Mouse (Mus musculus) heart, embryonic 13.5 days (tissue): Measurements from ENCODE around the gene Gm20908. TPM values are rescaled to one million over a fixed set of nuclear protein-coding genes. Genes with fewer than 3 reads are reported as not detected.
"Not testable (repeated sequence)": the region's sequence is repeated elsewhere in the genome, so short reads cannot be mapped to it uniquely, and the experiment has no call there.

ENCODE experiments used
- ATAC-seq: fragments of 200-750 bp; cut with Nextera tagmentation; 2 replicates; pipeline ENCODE4 v1.8.0; 2017; ENCODE audit warnings: moderate TSS enrichment; ENCODE audit not compliant: insufficient number of reproducible peaks, low FRiP score, low TSS enrichment; ENCODE audit errors: extremely low read depth
- H3K27ac ChIP-seq: fragments of 300-500 bp; sonication (generic); replicated peaks from 2 replicates; pipeline ENCODE4 v1.5.1; 2015; ENCODE audit warnings: moderate library complexity, mild to moderate bottlenecking, inconsistent platforms
- H3K27me3 ChIP-seq: fragments of 300-500 bp; sonication (generic); replicated peaks from 2 replicates; pipeline ENCODE4 v1.6.1; 2015; ENCODE audit warnings: mild to moderate bottlenecking, inconsistent platforms
- H3K36me3 ChIP-seq: fragments of 300-500 bp; sonication (generic); 2 replicates; pipeline ENCODE4 v1.6.1; 2015; ENCODE audit warnings: mild to moderate bottlenecking, inconsistent platforms
- H3K4me1 ChIP-seq: fragments of 300-500 bp; sonication (generic); 2 replicates; pipeline ENCODE4 v1.6.1; 2015; ENCODE audit warnings: inconsistent platforms
- H3K4me2 ChIP-seq: fragments of 300-500 bp; sonication (generic); 2 replicates; pipeline ENCODE4 v1.6.1; 2015; ENCODE audit warnings: inconsistent platforms, mild to moderate bottlenecking, moderate library complexity
- H3K4me3 ChIP-seq: fragments of 300-500 bp; sonication (generic); 2 replicates; pipeline ENCODE4 v1.5.1; 2015; ENCODE audit warnings: moderate library complexity, mild to moderate bottlenecking, inconsistent platforms
- H3K9ac ChIP-seq: fragments of 300-500 bp; sonication (generic); 2 replicates; pipeline ENCODE4 v1.6.1; 2015; ENCODE audit warnings: inconsistent platforms, mild to moderate bottlenecking, moderate library complexity
- H3K9me3 ChIP-seq: fragments of 300-500 bp; sonication (generic); 2 replicates; pipeline ENCODE4 v1.6.1; 2016; ENCODE audit warnings: inconsistent platforms
- WGBS: fragments of 180-500 bp; shearing (Covaris S2); methylation state at CpG from one replicate; pipeline ENCODE4 v1.1.7; 2015; ENCODE audit warnings: mixed read lengths; 5-methylcytosine and 5-hydroxymethylcytosine counted together
- polyA plus RNA-seq: library from polyadenylated mRNA; unstranded; fragments of >200 nt; fragmentation: Nextera tagmentation; extraction: Ambion mirVana; gene quantifications from 2 replicates; pipeline ENCODE4 v1.2.1, GENCODE M21; 2015

Gene Gm20908
- polyA plus RNA-seq: not detected in 2 replicates

GRCm38 (mm10) chrY:64472966-64473365, at the start of gene Gm20908:
Gm20908 (plus strand) TSS chrY:64473266.
- H3K4me1 ChIP-seq, H3K9ac ChIP-seq, H3K36me3 ChIP-seq, H3K27ac ChIP-seq, ATAC-seq, H3K9me3 ChIP-seq, H3K4me2 ChIP-seq, H3K27me3 ChIP-seq, H3K4me3 ChIP-seq: not testable (repeated sequence)
- WGBS: no CpG with 5 or more reads among the region's 6 CpGs
